Mouse (Mus musculus) midbrain, embryonic 15.5 days (tissue): ENCODE results near the gene Npr1. TPM values are rescaled to one million over a fixed set of nuclear protein-coding genes. Genes with fewer than 3 reads are reported as not detected.

Source experiments
- ATAC-seq: fragments of 200-750 bp; cut with Nextera tagmentation; replicated peaks from 2 replicates; pipeline ENCODE4 v1.8.0; 2017; ENCODE audit warnings: moderate TSS enrichment
- H3K27ac ChIP-seq: fragments of 300-500 bp; sonication (generic); 2 replicates; pipeline ENCODE4 v1.5.1; 2015; ENCODE audit warnings: mild to moderate bottlenecking, inconsistent platforms
- H3K27me3 ChIP-seq: fragments of 300-500 bp; sonication (generic); replicated peaks from 2 replicates; pipeline ENCODE4 v1.6.1; 2015; ENCODE audit warnings: inconsistent platforms
- H3K36me3 ChIP-seq: fragments of 300-500 bp; sonication (generic); replicated peaks from 2 replicates; pipeline ENCODE4 v1.6.1; 2015; ENCODE audit warnings: inconsistent platforms
- H3K4me1 ChIP-seq: fragments of 300-500 bp; sonication (generic); 2 replicates; pipeline ENCODE4 v1.6.1; 2015; ENCODE audit warnings: inconsistent platforms
- H3K4me2 ChIP-seq: fragments of 300-500 bp; sonication (generic); 2 replicates; pipeline ENCODE4 v1.6.1; 2015; ENCODE audit warnings: inconsistent platforms, mild to moderate bottlenecking, moderate library complexity
- H3K4me3 ChIP-seq: fragments of 300-500 bp; sonication (generic); 2 replicates; pipeline ENCODE4 v1.5.1; 2015; ENCODE audit warnings: mild to moderate bottlenecking, inconsistent platforms
- H3K9ac ChIP-seq: fragments of 300-500 bp; sonication (generic); 2 replicates; pipeline ENCODE4 v1.6.1; 2015; ENCODE audit warnings: mild to moderate bottlenecking, inconsistent platforms
- H3K9me3 ChIP-seq: fragments of 300-500 bp; sonication (generic); 2 replicates; pipeline ENCODE4 v1.6.1; 2016; ENCODE audit warnings: inconsistent platforms
- WGBS: fragments of 180-500 bp; shearing (Covaris S2); methylation state at CpG from one replicate; pipeline ENCODE4 v1.1.7; 2015; ENCODE audit warnings: mixed read lengths; 5-methylcytosine and 5-hydroxymethylcytosine counted together
- polyA plus RNA-seq: library from polyadenylated mRNA; unstranded; fragments of >200 nt; fragmentation: Nextera tagmentation; extraction: Ambion mirVana; gene quantifications from 2 replicates; pipeline ENCODE4 v1.2.1, GENCODE M21; 2015

The Npr1 gene
- polyA plus RNA-seq = 2.7 and 3.0 TPM in 2 replicates

DNA sequence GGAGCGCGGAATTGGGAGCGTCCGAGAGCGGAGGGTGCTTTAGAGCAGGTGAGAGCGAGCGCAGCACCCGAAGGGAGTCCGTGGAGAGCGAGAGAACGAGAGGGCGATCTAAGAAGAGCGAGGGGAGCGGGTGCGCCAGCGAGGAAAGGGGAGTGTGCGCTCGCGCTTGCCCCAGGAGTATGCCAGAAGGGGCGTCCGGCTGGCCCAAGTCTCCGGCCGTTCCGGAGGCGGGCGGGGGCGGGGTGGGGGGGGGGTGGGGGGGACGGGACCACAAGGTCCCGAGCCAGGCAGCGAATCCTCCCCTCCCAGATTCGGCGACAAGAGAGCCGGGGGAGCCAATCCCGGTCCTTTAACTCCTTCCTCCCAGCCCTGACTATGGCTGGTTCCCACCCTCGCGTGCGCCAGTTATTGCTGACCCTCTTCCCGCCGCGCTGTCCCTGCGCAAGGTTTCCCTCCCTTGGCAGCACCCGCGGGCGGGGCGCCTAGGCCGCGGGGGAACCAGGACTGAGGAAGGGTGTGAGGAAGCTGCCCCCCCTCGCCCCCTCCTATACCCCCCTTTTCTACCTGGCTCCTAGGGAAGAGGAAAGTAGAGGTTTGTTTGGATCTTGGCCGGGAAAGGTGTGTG, at the start of gene Npr1:
Gene Npr1, minus strand, starts transcription at position 181 of the 625 bp plus-strand sequence.
- peaks cover 41% of the 10 kb centered on the region for H3K27me3 ChIP-seq
- peak within 1 kb of the TSS; percentile 33 for H3K9ac ChIP-seq

DNA sequence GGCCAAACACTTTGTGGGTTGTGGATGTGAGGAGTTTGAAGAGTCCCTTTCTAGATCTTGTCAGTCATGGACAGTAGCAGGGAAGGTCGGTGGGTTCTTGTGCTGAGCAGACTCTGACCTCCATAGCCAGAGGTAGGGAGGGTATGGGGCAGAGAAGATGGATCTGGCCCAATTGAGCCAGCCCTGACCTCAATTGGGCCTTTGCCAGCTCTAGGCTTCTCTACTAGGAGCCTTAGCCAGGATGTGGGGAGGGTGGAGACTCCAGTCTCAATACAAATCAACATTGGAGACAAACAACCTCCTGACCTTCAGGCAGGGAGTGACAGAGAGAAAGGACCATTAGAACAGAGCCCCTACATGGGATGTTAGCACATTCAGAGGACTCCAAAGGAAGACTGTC, 49.6 kb upstream of the Npr1 start:
- WGBS = 33% methylated on average over 1 of the region's 1 CpGs
- ATAC-seq = no peak
- Histone ChIP-seq H3K9ac (no peak overlapping the region), H3K27me3 (peaks cover 28% of the 10 kb centered on the region), H3K4me2 (peak overlapping the region; percentile 60), H3K36me3 (no peaks in the 10 kb centered on the region), H3K4me3 (peak overlapping the region; percentile 34; the same call in 1 of the 2 replicates), H3K27ac (no peak overlapping the region), H3K4me1 (peaks cover 11% of the 10 kb centered on the region), H3K9me3 (no peaks in the 10 kb centered on the region)

More for the DNA sequence above, at the start of gene Npr1:
- Histone ChIP-seq H3K4me2 (peak within 1 kb of the TSS; percentile 96), H3K4me3 (peak within 1 kb of the TSS; percentile 51), H3K36me3 (no peaks in the 10 kb centered on the region), H3K4me1 (peaks cover 15% of the 10 kb centered on the region), H3K9me3 (no peaks in the 10 kb centered on the region), H3K27ac (no peak within 1 kb of the TSS)
- ATAC-seq = peak; percentile 53
- under 1% methylated on average over 44 of the region's 49 CpGs for WGBS

DNA sequence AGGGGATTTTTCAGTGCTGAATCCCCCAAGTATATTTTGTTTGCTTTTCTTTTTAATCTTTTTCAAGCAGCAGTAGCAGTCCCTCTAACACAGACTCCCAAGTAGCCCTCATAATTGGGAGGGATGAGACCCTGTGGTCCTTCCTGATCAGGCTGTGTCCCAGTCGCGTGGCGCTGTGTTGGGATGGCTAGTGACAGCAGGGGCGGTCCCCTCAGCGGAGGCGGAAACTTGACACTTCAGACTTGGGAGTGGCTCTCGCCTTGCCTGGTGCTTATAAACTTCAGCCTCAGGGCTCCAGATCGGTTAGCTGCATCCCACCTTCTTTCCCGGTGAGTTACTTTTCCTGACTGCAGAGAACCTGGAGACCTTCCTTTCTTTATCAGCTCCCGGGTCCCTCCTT, 49.0 kb upstream of the Npr1 start:
- no peaks in the 10 kb centered on the region for H3K9me3 ChIP-seq
- peak overlapping the region; percentile 25 for H3K9ac ChIP-seq
- peaks cover 13% of the 10 kb centered on the region for H3K4me1 ChIP-seq
- ATAC-seq = 0 out of 2 replicates have a peak, but pooled peaks have one; percentile 28
- peak overlapping the region; percentile 34 for H3K4me3 ChIP-seq
- WGBS = 2% methylated on average over 10 of the region's 10 CpGs
- H3K4me2 ChIP-seq = peak overlapping the region; percentile 60
- H3K27ac ChIP-seq = no peak overlapping the region
- H3K36me3 ChIP-seq = no peaks in the 10 kb centered on the region
- peaks cover 28% of the 10 kb centered on the region for H3K27me3 ChIP-seq

DNA sequence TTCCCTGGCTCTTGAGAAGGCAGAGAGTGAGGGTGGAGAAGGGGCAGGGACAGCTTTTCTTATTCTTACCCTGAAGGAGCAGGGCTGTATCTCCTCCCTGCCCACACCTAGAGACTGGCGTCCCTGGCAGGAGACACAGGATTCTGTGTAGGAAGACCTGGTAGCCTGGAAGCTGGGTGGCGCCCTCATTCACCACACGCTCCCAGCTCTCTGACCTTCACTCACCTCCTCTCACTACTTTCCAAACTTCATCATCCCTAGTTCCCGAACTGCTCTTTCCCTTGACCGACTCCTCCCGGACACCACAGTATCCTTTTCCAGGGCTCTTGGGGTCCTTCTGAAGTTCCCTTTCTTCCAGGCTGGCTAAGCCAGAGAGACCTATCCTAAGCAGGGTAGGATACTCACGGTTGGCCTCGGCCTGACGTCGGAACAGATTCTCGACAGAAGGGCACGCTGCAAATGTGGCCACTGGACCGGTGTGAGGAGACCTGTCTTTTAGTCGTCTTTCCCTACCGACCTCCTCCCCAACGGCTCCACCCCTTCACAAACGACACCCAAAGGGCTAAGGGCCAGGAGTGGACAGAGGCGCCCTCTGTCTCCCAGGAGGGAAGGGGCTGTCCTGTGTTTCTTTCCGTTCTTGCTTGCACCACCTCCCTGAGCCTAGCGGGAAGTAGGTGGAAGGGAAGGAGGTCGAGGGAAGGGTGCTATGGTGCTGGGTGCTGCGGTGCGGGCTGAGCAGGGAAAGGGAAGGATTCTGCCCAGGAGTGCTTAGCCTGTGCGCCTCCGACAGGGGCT, 48.3 kb upstream of the Npr1 start, which contains the start of the genes S100a1 and S100a13:
Gene S100a1, minus strand, starts transcription at position 597 of the 795 bp plus-strand sequence.
Gene S100a13, plus strand, starts transcription at position 640 of the 795 bp plus-strand sequence.
- no peak within 1 kb of the TSS for H3K27ac ChIP-seq
- H3K9me3 ChIP-seq = no peaks in the 10 kb centered on the region
- H3K4me3 ChIP-seq = peak within 1 kb of the TSS; percentile 34
- H3K4me1 ChIP-seq = peaks cover 15% of the 10 kb centered on the region
- H3K9ac ChIP-seq = peak within 1 kb of the TSS; percentile 25
- WGBS = 6% methylated on average over 25 of the region's 25 CpGs
- H3K4me2 ChIP-seq = peak within 1 kb of the TSS; percentile 60
- H3K36me3 ChIP-seq = no peaks in the 10 kb centered on the region
- peaks cover 28% of the 10 kb centered on the region for H3K27me3 ChIP-seq
- no peak for ATAC-seq

DNA sequence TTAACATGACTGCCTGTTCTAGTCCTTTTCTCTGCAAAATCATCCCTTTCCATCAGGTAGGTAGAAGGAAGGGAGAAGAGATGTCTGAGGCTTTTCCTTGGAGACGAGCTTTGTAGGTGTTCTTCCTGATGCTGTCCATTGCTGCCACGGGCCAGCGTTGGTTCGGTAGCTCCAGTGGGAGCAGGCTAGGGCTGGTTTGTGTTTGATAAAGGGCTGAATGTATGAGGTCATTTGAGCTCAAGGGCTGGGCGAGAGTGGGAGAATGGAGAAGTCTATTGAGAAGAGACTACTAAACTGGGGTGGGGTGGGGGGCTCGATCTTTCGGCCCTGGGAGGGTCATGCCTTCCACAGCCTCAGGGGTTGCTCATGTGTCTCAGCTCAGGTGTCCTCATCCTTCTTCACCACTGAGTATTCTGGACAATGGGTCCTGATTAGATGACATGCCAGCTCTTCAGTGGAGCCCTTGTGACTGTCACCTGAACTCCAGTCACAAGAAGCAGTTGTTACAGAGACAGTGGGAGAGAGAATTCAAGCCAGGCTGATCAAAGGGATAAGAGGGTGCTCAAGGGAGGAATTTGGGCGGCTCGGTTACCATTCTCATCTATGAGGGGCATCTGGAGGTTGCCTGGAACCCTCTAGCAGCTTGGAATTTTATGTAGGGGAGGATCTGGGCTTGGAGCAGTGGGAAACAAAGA, 47.4 kb upstream of the Npr1 start:
- Histone ChIP-seq H3K4me1 (peaks cover 18% of the 10 kb centered on the region), H3K27me3 (peaks cover 28% of the 10 kb centered on the region), H3K9me3 (no peaks in the 10 kb centered on the region), H3K4me3 (no peak overlapping the region), H3K36me3 (no peaks in the 10 kb centered on the region), H3K27ac (no peak overlapping the region), H3K4me2 (no peak overlapping the region), H3K9ac (no peak overlapping the region)
- ATAC-seq = no peak
- WGBS = 76% methylated on average over 9 of the region's 9 CpGs

DNA sequence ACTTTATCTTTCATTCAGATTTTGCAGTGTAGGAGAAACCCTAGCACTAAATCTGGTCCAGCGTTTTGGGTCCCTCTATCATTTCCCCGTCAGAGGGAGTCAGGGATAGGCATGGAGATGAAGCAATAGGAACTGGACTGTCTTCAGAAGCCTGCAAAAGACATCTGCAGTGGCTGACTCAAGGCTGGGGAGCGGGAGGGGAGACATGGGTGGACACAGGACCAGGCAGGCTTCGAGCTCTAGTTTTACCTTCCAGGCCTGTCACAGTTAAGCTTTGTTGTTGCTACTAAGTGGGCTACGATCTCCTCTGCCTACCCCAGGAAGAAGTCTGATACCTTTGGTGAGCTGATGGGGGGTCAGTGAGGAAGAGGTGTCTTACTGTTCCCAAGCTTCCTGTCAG, 46.6 kb upstream of the Npr1 start:
- Histone ChIP-seq H3K4me1 (peaks cover 26% of the 10 kb centered on the region), H3K4me3 (no peak overlapping the region), H3K9ac (no peak overlapping the region), H3K4me2 (no peak overlapping the region), H3K27me3 (peaks cover 28% of the 10 kb centered on the region), H3K27ac (no peak overlapping the region), H3K9me3 (no peaks in the 10 kb centered on the region), H3K36me3 (no peaks in the 10 kb centered on the region)
- ATAC-seq = no peak
- 85% methylated on average over 5 of the region's 5 CpGs for WGBS

DNA sequence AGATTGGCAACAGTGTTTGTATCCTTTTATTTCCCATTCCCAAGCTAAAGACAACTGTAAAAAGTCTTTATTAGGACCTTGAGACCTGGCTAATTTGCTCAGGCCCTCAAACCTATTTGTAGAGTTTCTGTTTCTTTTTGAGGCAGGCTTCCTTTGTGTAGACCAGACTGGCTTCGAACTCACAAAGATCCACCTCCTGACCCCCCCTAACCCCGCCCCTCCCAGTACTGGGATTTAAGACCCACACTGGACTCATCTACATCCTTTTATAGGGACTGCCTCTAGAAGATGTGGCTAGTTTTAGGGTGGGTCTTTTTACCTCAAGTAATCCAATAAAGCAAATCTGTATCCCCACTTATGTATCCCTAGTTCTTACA, 44.1 kb upstream of the Npr1 start:
- peaks cover 19% of the 10 kb centered on the region for H3K27me3 ChIP-seq
- H3K4me2 ChIP-seq = peak overlapping the region; percentile 56
- no peaks in the 10 kb centered on the region for H3K9me3 ChIP-seq
- no peak overlapping the region for H3K9ac ChIP-seq
- WGBS = 25% methylated on average over 2 of the region's 2 CpGs
- peak overlapping the region; percentile 98 for H3K4me3 ChIP-seq
- peaks cover 30% of the 10 kb centered on the region for H3K4me1 ChIP-seq
- H3K27ac ChIP-seq = peak overlapping the region; percentile 74
- peaks cover 16% of the 10 kb centered on the region; the same call in 1 of the 2 replicates for H3K36me3 ChIP-seq
- peak; percentile 40 for ATAC-seq

DNA sequence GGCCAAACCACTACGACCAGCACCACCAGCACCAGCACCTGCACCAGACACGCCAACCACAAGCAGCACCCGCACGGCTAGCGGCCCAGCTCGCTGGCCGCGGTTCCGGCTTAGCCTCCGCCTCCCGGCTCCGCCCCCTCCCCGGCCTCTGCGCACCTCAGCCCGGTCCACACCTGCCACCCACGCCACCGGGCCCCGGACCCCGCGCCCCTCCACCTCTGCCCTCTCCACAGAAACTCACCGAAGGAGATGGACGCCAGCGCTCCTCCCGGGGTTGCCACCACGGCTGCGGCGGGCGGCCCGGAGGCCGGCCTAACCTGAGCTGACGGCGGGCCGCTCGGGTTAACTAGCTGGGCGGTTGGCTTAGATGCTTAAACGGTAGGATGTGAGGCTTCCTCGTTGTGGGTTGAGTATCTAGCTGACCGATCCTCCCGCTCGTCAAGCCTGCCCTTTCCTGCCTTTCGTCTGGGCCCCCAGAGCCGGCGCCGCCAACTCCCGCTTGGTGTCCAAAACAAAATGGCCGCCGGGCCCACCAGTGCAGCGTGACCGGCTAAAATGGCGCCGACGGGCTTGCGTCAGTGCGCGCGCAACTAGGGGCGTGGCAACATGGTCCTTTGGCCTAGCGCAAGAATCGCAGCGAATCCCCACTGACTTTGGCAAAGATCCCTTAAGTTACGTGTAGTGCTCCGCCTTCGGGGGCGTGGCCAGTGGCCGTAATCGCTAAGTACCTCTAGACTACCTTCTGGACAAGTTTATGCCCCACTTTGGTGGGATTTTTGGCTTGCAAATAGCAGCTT, 43.5 kb upstream of the Npr1 start, which contains the start of gene Chtop:
Gene Chtop, minus strand, starts transcription at position 549 of the 797 bp plus-strand sequence.
- Histone ChIP-seq H3K9ac (peak within 1 kb of the TSS; percentile 96), H3K4me2 (peak within 1 kb of the TSS; percentile 68), H3K27me3 (peaks cover 14% of the 10 kb centered on the region), H3K4me3 (peak within 1 kb of the TSS; percentile 98), H3K27ac (peak within 1 kb of the TSS; percentile 97), H3K36me3 (peaks cover 22% of the 10 kb centered on the region; the same call in 1 of the 2 replicates), H3K4me1 (peaks cover 28% of the 10 kb centered on the region), H3K9me3 (no peaks in the 10 kb centered on the region)
- peak; percentile 93 for ATAC-seq
- under 1% methylated on average over 64 of the region's 66 CpGs for WGBS

DNA sequence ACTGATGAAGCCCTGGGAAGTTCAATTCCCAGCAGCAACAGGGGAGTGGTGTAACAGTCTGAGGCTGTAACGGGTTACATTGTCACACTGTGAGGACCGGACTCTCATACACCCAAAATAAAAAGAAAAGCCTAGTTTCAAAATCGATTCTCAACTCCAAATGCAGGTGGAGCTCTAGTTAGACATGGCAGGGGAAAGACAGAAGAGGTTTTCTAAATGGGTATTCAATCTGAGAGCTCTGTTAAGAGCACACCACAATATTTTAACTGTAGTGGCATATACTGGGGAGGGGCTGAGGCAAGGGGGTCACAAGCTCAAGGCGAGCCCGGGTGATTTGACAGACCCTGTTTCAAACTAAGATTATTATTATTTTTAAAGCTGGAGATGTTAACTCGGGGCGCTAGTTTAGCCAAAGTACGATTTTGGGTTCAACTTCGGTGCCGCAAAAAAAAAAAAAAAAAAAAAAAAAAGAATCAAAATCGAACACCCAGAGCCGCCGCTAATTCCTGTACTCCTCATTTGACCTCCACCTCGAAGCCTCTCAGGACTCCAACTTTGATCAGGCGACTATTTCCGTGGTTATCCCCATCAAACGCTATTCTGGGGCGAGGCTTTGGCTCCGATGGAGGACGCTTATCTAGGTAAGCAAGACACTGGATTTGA, 42.8 kb upstream of the Npr1 start:
- Histone ChIP-seq H3K4me1 (peaks cover 29% of the 10 kb centered on the region), H3K36me3 (peaks cover 23% of the 10 kb centered on the region; the same call in 1 of the 2 replicates), H3K9me3 (no peaks in the 10 kb centered on the region), H3K4me2 (peak overlapping the region; percentile 68), H3K27me3 (peaks cover 7% of the 10 kb centered on the region; the same call in 1 of the 2 replicates), H3K9ac (peak overlapping the region; percentile 96), H3K27ac (peak overlapping the region; percentile 97), H3K4me3 (peak overlapping the region; percentile 98)
- ATAC-seq = no peak
- WGBS = 4% methylated on average over 20 of the region's 20 CpGs

DNA sequence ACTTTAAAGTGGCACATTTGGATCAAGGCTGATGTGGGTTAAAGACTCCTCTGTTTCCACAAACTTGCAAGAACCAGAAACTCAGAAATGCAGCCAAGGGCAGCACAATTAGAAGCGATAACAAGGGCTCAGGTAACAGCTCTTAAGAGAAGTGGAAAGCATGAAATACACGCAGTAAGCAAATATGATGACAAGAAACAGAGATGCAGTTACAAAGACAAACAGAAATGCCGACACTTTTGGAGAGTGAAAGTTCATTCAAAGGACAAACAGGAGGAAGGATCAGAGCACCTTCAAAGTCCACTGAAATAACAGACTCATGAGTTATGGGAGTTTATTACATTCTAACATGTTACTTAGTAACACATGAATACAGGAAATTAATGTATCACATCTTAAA, 40.7 kb upstream of the Npr1 start:
- H3K4me2 ChIP-seq = no peak overlapping the region
- peaks cover 34% of the 10 kb centered on the region; the same call in 1 of the 2 replicates for H3K36me3 ChIP-seq
- peaks cover 34% of the 10 kb centered on the region for H3K4me1 ChIP-seq
- no peaks in the 10 kb centered on the region for H3K27me3 ChIP-seq
- ATAC-seq = no peak
- no peaks in the 10 kb centered on the region for H3K9me3 ChIP-seq
- H3K9ac ChIP-seq = no peak overlapping the region
- 94% methylated on average over 3 of the region's 3 CpGs for WGBS
- no peak overlapping the region for H3K4me3 ChIP-seq
- no peak overlapping the region for H3K27ac ChIP-seq

DNA sequence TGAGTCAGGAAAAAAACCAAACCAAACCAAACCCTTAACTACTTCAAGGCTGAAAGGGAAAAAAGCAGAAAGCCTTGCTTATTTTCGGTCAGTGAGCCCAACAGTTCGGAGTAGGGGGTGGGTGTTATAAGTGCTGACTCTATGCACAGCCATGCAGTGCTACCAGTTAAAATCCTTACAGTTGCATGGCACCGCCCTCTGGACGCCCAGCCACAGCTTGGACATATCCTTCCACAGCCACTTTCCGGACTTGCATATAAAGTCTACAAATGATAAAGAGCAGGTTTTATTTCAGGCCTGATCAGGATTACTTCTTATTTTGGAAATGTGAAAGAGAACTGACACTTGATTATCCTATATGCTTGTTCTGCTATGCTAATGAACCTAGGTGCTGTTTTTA, 39.5 kb upstream of the Npr1 start:
- Histone ChIP-seq H3K4me3 (no peak overlapping the region), H3K27ac (no peak overlapping the region), H3K4me1 (peaks cover 34% of the 10 kb centered on the region), H3K9me3 (no peaks in the 10 kb centered on the region), H3K4me2 (no peak overlapping the region), H3K27me3 (no peaks in the 10 kb centered on the region), H3K36me3 (peaks cover 42% of the 10 kb centered on the region), H3K9ac (no peak overlapping the region)
- no peak for ATAC-seq
- WGBS = 95% methylated on average over 5 of the region's 5 CpGs
